Mouse (Mus musculus) heart, embryonic 14.5 days (tissue): ENCODE results near the gene Olfr519. TPM values are rescaled to one million over a fixed set of nuclear protein-coding genes. Genes with fewer than 3 reads are reported as not detected.

Experiments
- polyA plus RNA-seq: library from polyadenylated mRNA; unstranded; fragments of >200 nt; fragmentation: Nextera tagmentation; extraction: Ambion mirVana; gene quantifications from 2 replicates; pipeline ENCODE4 v1.2.1, GENCODE M21; 2014

Gene Olfr519
- polyA plus RNA-seq, 1 experiment from 2014 or later = not detected

Other genes with a start within 250 kb of the Olfr519 start
- 0.05 TPM in 1 of 2 replicates, not detected in the other for gene Olfr509, start 242.5 kb downstream of the Olfr519 start, polyA plus RNA-seq
- gene Olfr510, start 228.0 kb downstream of the Olfr519 start, polyA plus RNA-seq = not detected in 2 replicates
- gene Olfr512, start 181.1 kb downstream of the Olfr519 start, polyA plus RNA-seq = not detected in 2 replicates
- not detected in 2 replicates for gene Olfr513, start 143.4 kb downstream of the Olfr519 start, polyA plus RNA-seq
- gene Olfr514, start 68.4 kb downstream of the Olfr519 start, polyA plus RNA-seq = not detected in 2 replicates
- gene Olfr516, start 43.9 kb downstream of the Olfr519 start, polyA plus RNA-seq = not detected in 2 replicates
- not detected in 2 replicates for gene Olfr517, start 22.0 kb downstream of the Olfr519 start, polyA plus RNA-seq
- gene Olfr518, start 9.4 kb downstream of the Olfr519 start, polyA plus RNA-seq = not detected in 2 replicates
- 16.3 and 16.8 TPM in 2 replicates for gene Nlrp10, start 35.8 kb upstream of the Olfr519 start, polyA plus RNA-seq
- gene Eif3f, start 40.0 kb upstream of the Olfr519 start, polyA plus RNA-seq = 65.9 and 68.4 TPM in 2 replicates
- gene Tub, start 55.9 kb upstream of the Olfr519 start, polyA plus RNA-seq = 0.47 and 0.74 TPM in 2 replicates
- gene Ric3, start 188.9 kb upstream of the Olfr519 start, polyA plus RNA-seq = 0.50 and 0.90 TPM in 2 replicates